Mouse (Mus musculus) heart, embryonic 15.5 days (tissue): ENCODE results near the gene Cggbp1. TPM values are rescaled to one million over a fixed set of nuclear protein-coding genes. Genes with fewer than 3 reads are reported as not detected.
A peak's percentile ranks its signal among the peaks of the same experiment; 100 is the strongest.

ENCODE experiments used
- ATAC-seq: fragments of 200-750 bp; cut with Nextera tagmentation; replicated peaks from 2 replicates; pipeline ENCODE4 v1.8.0; 2017; ENCODE audit warnings: low read depth, moderate TSS enrichment; ENCODE audit not compliant: insufficient number of reproducible peaks, insufficient read depth, low FRiP score
- H3K27ac ChIP-seq: fragments of 300-500 bp; sonication (generic); 2 replicates; pipeline ENCODE4 v1.5.1; 2015; ENCODE audit warnings: mild to moderate bottlenecking, inconsistent platforms
- H3K27me3 ChIP-seq: fragments of 300-500 bp; sonication (generic); 2 replicates; pipeline ENCODE4 v1.6.1; 2015; ENCODE audit warnings: inconsistent platforms
- H3K36me3 ChIP-seq: fragments of 300-500 bp; sonication (generic); 2 replicates; pipeline ENCODE4 v1.6.1; 2015; ENCODE audit warnings: mild to moderate bottlenecking, inconsistent platforms
- H3K4me1 ChIP-seq: fragments of 300-500 bp; sonication (generic); replicated peaks from 2 replicates; pipeline ENCODE4 v1.6.1; 2015; ENCODE audit warnings: inconsistent platforms
- H3K4me2 ChIP-seq: fragments of 300-500 bp; sonication (generic); 2 replicates; pipeline ENCODE4 v1.6.1; 2015; ENCODE audit warnings: inconsistent platforms, mild to moderate bottlenecking, moderate library complexity
- H3K4me3 ChIP-seq: fragments of 300-500 bp; sonication (generic); 2 replicates; pipeline ENCODE4 v1.5.1; 2015; ENCODE audit warnings: mild to moderate bottlenecking, inconsistent platforms
- H3K9ac ChIP-seq: fragments of 300-500 bp; sonication (generic); 2 replicates; pipeline ENCODE4 v1.6.1; 2015; ENCODE audit warnings: mild to moderate bottlenecking, inconsistent platforms
- H3K9me3 ChIP-seq: fragments of 300-500 bp; sonication (generic); replicated peaks from 2 replicates; pipeline ENCODE4 v1.6.1; 2016; ENCODE audit warnings: inconsistent platforms
- WGBS: fragments of 180-500 bp; shearing (Covaris S2); methylation state at CpG from one replicate; pipeline ENCODE4 v1.1.7; 2015; ENCODE audit warnings: mixed read lengths; 5-methylcytosine and 5-hydroxymethylcytosine counted together
- polyA plus RNA-seq: library from polyadenylated mRNA; unstranded; fragments of >200 nt; fragmentation: Nextera tagmentation; extraction: Ambion mirVana; gene quantifications from 2 replicates; pipeline ENCODE4 v1.2.1, GENCODE M21; 2015

The Cggbp1 gene
- polyA plus RNA-seq, 1 experiment from 2014 or later, result 45.2 TPM

DNA sequence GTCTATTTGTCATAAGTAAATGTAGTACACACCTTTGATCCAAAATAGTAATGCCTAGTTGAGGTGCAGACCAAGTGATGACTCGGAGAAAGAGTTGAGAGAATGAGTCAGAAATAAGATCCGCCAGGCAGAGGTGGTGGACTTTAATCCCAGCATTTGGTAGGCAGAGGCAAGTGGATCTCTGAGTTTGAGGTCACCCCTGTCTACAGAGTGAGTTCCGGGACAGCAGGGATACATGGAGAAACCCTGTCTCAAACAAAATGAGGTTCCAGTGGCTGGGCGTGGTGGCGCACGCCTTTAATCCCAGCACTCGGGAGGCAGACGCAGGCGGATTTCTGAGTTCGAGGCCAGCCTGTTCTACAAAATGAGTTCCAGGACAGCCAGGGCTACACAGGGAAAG lies 23.6 kb downstream of the Cggbp1 start:
- no peak overlapping the region for H3K27ac ChIP-seq

DNA sequence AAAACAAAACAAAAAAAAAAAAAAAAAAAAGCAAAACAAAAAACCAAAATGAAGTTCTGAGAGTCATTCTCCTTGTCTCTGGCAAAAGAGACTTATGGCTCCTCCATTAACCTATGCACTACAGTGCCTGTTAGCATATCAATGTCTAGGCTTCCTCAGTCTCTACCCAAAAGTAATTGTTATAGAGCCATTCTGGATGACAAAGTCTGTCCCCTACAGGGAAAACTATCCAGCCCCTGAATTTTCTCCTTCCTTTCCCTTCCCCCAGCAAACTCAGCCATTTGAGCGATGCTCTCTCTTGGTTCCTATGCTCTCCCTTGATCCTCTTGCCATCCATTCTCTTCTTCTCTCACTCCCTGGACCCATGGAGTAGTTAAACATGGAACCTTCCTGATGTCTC lies 24.0 kb downstream of the Cggbp1 start:
- Histone ChIP-seq H3K36me3 (no peaks in the 10 kb centered on the region), H3K27ac (no peak overlapping the region), H3K4me1 (no peaks in the 10 kb centered on the region), H3K27me3 (no peaks in the 10 kb centered on the region), H3K4me3 (no peak overlapping the region), H3K9ac (no peak overlapping the region), H3K9me3 (no peaks in the 10 kb centered on the region), H3K4me2 (no peak overlapping the region)
- no peak for ATAC-seq
- WGBS, result 80% methylated on average over 1 of the region's 1 CpGs

More for the DNA sequence above, 23.6 kb downstream of the Cggbp1 start:
- Histone ChIP-seq H3K9ac (no peak overlapping the region), H3K27me3 (no peaks in the 10 kb centered on the region), H3K4me1 (no peaks in the 10 kb centered on the region), H3K4me3 (no peak overlapping the region), H3K36me3 (no peaks in the 10 kb centered on the region), H3K9me3 (no peaks in the 10 kb centered on the region), H3K4me2 (no peak overlapping the region)
- ATAC-seq, result no peak
- WGBS, result 93% methylated on average over 10 of the region's 10 CpGs

GRCm38 (mm10) chr16:64876631-64877265 lies 25.0 kb downstream of the Cggbp1 start:
- Histone ChIP-seq H3K36me3 (no peaks in the 10 kb centered on the region), H3K9ac (no peak overlapping the region), H3K4me1 (no peaks in the 10 kb centered on the region), H3K9me3 (no peaks in the 10 kb centered on the region), H3K4me3 (no peak overlapping the region), H3K4me2 (no peak overlapping the region), H3K27ac (no peak overlapping the region), H3K27me3 (no peaks in the 10 kb centered on the region)
- no peak for ATAC-seq
- 77% methylated on average over 4 of the region's 4 CpGs for WGBS

DNA sequence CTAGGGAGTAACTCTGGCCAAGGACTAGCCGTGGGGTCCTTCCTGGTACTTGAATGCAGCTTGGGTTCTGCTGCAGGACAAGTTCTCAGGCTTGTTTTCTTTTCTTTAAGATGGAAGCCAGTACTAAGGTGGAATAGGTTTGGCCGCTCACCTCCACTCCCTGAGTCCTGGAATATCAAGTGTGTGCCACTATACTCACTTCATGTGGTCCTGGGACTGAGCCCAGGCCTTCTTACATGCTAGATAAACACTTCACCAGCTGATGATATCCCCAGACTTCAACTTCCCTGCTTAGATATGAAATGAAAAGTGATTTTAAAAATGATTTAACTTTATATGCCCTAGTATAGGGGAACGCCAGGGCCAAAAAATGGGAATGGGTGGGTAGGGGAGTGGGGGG lies 25.5 kb downstream of the Cggbp1 start:
- no peaks in the 10 kb centered on the region for H3K9me3 ChIP-seq
- no peaks in the 10 kb centered on the region for H3K4me1 ChIP-seq
- 82% methylated on average over 3 of the region's 3 CpGs for WGBS
- no peak overlapping the region for H3K4me2 ChIP-seq
- no peaks in the 10 kb centered on the region for H3K36me3 ChIP-seq
- no peak overlapping the region for H3K9ac ChIP-seq
- ATAC-seq, result no peak
- H3K27me3 ChIP-seq, result no peaks in the 10 kb centered on the region
- no peak overlapping the region for H3K4me3 ChIP-seq
- no peak overlapping the region for H3K27ac ChIP-seq

- ATAC-seq, result no peak
These were observed 26.9 kb downstream of the Cggbp1 start for GRCm38 (mm10) chr16:64878611-64879132.

DNA sequence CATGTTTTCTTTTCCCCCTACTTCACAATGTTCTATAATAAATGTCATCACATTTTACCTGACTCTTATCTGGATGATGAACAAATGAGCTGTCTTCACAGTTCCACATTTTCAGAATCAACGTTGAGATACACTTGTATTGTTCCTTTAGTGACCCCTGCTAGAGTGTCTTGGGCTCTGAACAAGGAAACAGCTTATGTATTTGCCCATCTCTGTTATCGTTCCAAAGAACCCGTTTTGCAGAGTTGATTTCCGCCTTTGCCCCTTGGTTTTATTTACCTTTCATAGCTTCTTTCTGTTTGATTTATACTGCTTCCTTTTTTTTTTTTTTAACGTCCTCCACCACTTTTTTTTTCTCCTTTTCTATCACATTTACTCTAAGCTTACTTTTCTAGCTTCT lies 27.9 kb downstream of the Cggbp1 start:
- Histone ChIP-seq H3K4me2 (no peak overlapping the region), H3K27me3 (no peaks in the 10 kb centered on the region), H3K36me3 (no peaks in the 10 kb centered on the region), H3K9ac (no peak overlapping the region), H3K27ac (no peak overlapping the region), H3K9me3 (no peaks in the 10 kb centered on the region), H3K4me1 (peaks cover 10% of the 10 kb centered on the region), H3K4me3 (no peak overlapping the region)
- 48% methylated on average over 5 of the region's 5 CpGs for WGBS
- no peak for ATAC-seq

More at GRCm38 (mm10) chr16:64878611-64879132, 26.9 kb downstream of the Cggbp1 start:
- Histone ChIP-seq H3K4me3 (no peak overlapping the region), H3K4me2 (no peak overlapping the region), H3K4me1 (no peaks in the 10 kb centered on the region), H3K27me3 (no peaks in the 10 kb centered on the region), H3K36me3 (no peaks in the 10 kb centered on the region), H3K9me3 (no peaks in the 10 kb centered on the region), H3K9ac (no peak overlapping the region), H3K27ac (no peak overlapping the region)
- WGBS, result 86% methylated on average over 3 of the region's 3 CpGs

GRCm38 (mm10) chr16:64880986-64881385 lies 29.2 kb downstream of the Cggbp1 start:
- WGBS, result 72% methylated on average over 3 of the region's 3 CpGs
- H3K27ac ChIP-seq, result no peak overlapping the region

DNA sequence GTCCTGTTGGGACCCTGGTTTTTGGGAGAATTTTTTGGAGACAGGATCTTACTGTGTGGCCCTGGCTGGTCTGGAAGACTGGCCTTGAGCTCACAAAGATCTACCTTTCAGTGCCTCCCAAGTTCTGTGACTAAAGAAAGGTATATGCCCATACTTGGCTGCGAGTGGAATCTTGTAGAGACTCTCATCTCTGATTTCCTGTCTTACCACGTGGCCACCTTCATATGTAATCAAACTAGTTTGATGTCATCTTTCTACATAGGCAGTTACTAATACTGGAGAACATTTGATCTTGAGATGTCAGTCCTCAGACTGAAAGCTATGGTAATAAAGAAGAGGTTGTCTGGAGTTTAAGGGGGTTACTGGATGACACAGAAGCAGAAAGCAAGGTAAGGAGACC lies 29.6 kb downstream of the Cggbp1 start:
- Histone ChIP-seq H3K27me3 (no peaks in the 10 kb centered on the region), H3K4me1 (peaks cover 10% of the 10 kb centered on the region), H3K9me3 (no peaks in the 10 kb centered on the region), H3K27ac (no peak overlapping the region), H3K4me2 (no peak overlapping the region), H3K4me3 (no peak overlapping the region), H3K9ac (no peak overlapping the region), H3K36me3 (no peaks in the 10 kb centered on the region)
- ATAC-seq, result no peak
- 75% methylated on average over 2 of the region's 2 CpGs for WGBS

More at GRCm38 (mm10) chr16:64880986-64881385, 29.2 kb downstream of the Cggbp1 start:
- Histone ChIP-seq H3K27me3 (no peaks in the 10 kb centered on the region), H3K36me3 (no peaks in the 10 kb centered on the region), H3K4me2 (no peak overlapping the region), H3K4me1 (peaks cover 10% of the 10 kb centered on the region), H3K4me3 (no peak overlapping the region), H3K9ac (no peak overlapping the region), H3K9me3 (no peaks in the 10 kb centered on the region)
- ATAC-seq, result no peak

DNA sequence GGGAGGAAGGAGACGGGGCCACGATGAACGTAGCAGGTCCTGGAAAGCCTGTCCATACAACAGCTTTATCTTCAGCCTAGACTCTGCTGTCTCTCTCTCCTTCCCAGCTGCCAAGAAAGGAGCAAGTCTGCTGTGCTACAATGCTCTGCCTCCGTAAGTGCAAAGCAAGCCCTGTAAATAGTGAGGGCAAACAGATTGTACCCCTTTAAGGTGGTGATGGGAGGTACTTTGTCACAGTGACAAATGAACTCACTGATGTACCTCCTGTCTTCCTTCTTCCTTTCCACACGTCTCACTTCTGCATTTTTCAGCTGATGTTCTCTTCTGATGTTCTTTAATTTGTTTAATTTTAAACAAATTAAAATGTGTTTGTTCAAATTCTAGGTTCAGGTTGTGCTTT lies 32.1 kb downstream of the Cggbp1 start:
- no peak for ATAC-seq
- peak overlapping the region; percentile 18; the same call in 1 of the 2 replicates for H3K4me2 ChIP-seq
- whole genome bisulfite sequencing, result 34% methylated on average over 5 of the region's 5 CpGs
- H3K9ac ChIP-seq, result no peak overlapping the region
- H3K36me3 ChIP-seq, result no peaks in the 10 kb centered on the region
- 0 out of 2 replicates have a peak, but pooled peaks cover 4% of the 10 kb centered on the region for H3K9me3 ChIP-seq
- H3K4me3 ChIP-seq, result no peak overlapping the region
- no peak overlapping the region for H3K27ac ChIP-seq
- peaks cover 10% of the 10 kb centered on the region for H3K4me1 ChIP-seq
- no peaks in the 10 kb centered on the region for H3K27me3 ChIP-seq

DNA sequence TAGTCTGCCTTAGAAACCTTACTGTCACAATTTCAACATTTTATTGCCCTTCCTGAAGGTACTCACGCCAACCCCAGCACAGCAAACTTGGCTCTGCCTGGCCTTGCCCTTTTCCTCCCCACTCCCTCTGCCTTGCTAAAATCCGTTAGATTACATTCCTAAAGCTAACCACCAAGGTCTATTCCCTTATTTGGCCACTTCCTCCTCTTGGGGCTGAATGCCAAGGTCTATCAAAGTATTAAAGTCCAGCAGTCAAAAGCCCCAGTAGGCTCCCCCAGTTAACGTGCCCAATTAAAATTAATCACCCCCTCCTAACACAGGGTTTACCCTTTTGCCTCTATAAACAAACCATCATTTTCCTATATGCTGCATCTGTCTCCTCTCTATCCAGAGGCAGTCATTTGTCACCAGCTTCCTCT lies 32.6 kb downstream of the Cggbp1 start:
- H3K4me2 ChIP-seq, result peak overlapping the region; percentile 18; the same call in 1 of the 2 replicates
- ATAC-seq, result 0 out of 2 replicates have a peak, but pooled peaks have one; percentile 22

GRCm38 (mm10) chr16:64885142-64885541 lies 33.3 kb downstream of the Cggbp1 start:
- Histone ChIP-seq H3K27ac (no peak overlapping the region), H3K4me1 (peaks cover 10% of the 10 kb centered on the region), H3K9me3 (0 out of 2 replicates have a peak, but pooled peaks cover 4% of the 10 kb centered on the region), H3K27me3 (no peaks in the 10 kb centered on the region), H3K4me2 (no peak overlapping the region), H3K36me3 (no peaks in the 10 kb centered on the region), H3K4me3 (no peak overlapping the region), H3K9ac (no peak overlapping the region)
- WGBS, result 36% methylated on average over 3 of the region's 3 CpGs
- no peak for ATAC-seq

More for the DNA sequence above, 32.6 kb downstream of the Cggbp1 start:
- Histone ChIP-seq H3K36me3 (no peaks in the 10 kb centered on the region), H3K4me3 (no peak overlapping the region), H3K9me3 (0 out of 2 replicates have a peak, but pooled peaks cover 4% of the 10 kb centered on the region), H3K27ac (no peak overlapping the region), H3K9ac (no peak overlapping the region), H3K4me1 (peaks cover 10% of the 10 kb centered on the region), H3K27me3 (no peaks in the 10 kb centered on the region)
- WGBS, result 6% methylated on average over 3 of the region's 3 CpGs

DNA sequence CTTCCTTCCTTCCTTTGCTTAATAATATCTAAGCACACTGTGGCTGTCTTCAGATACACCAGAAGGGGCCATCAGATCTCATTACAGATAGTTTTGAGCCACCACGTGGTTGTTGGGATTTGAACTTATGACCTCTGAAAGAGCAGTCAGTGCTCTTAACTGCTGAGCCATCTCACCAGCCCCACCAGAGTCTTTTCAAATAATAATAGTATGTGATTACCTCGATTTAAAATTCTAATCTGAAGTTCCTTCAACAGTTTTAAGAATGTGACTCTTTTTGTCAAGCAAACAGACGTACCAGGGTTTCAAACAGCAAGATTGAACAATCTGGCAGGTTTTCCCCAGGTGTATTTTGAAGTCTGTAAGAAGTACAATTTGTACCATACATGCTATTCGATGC lies 33.8 kb downstream of the Cggbp1 start:
- ATAC-seq, result no peak
- no peak overlapping the region for H3K4me2 ChIP-seq
- no peaks in the 10 kb centered on the region for H3K36me3 ChIP-seq
- 50% methylated on average over 4 of the region's 4 CpGs for WGBS
- H3K27me3 ChIP-seq, result no peaks in the 10 kb centered on the region
- H3K27ac ChIP-seq, result no peak overlapping the region
- H3K9me3 ChIP-seq, result 0 out of 2 replicates have a peak, but pooled peaks cover 4% of the 10 kb centered on the region
- H3K9ac ChIP-seq, result no peak overlapping the region
- H3K4me1 ChIP-seq, result peaks cover 10% of the 10 kb centered on the region
- no peak overlapping the region for H3K4me3 ChIP-seq
